ENCODE assay signal across 31 mouse cellular contexts in genomic region chr8:89570639-89571325, GRCm38 (mm10).
DNase-seq lines count a peak whose midpoint lies in the region; ATAC-seq and TF ChIP-seq lines count a peak whose summit lies in the region.
"Had no signal": no experiment of that assay in that cellular context is flagged by ENCODE, and none has a peak within 500 bp of the region (broad histone marks: within the 10 kb centered on the region; RNA-seq: fewer than 3 reads in every experiment).

No protein-coding gene starts in this region.

- TF ChIP-seq POLR2A in olfactory bulb, adult 2 months (IDR thresholded peaks at IDR 0.05; ENCODE audit: insufficient read depth, low read depth, low read length) = no peak

- H3K4me2 ChIP-seq in hindbrain, postnatal 0 days (ENCODE audit: low read depth, low read length) = no peak overlapping the region
- H3K4me2 ChIP-seq in neural tube, embryonic 11.5 days (ENCODE audit: low read depth) = no peak overlapping the region
- H3K4me2 ChIP-seq: embryonic facial prominence, embryonic 15.5 days; heart, embryonic 11.5 days; hindbrain, embryonic 13.5 days; limb, embryonic 13.5 days; liver, embryonic 11.5 days; lung, embryonic 15.5 days; midbrain, embryonic 12.5 days had no signal

- H3K36me3 ChIP-seq in hindbrain, embryonic 10.5 days = no peaks in the 10 kb centered on the region
- H3K36me3 ChIP-seq in hindbrain, postnatal 0 days (ENCODE audit: insufficient read depth, low read length) = no peaks in the 10 kb centered on the region
- no peaks in the 10 kb centered on the region for H3K36me3 ChIP-seq in neural tube, embryonic 11.5 days (ENCODE audit: control insufficient read depth, insufficient read depth, low read length)
- H3K36me3 ChIP-seq: embryonic facial prominence, embryonic 10.5 days; embryonic facial prominence, embryonic 15.5 days; G1E; hindbrain, embryonic 13.5 days; limb, embryonic 13.5 days; lung, embryonic 15.5 days; midbrain, embryonic 12.5 days had no signal

- ATAC-seq in hindbrain, postnatal 0 days = no peak
- ATAC-seq in neural tube, embryonic 11.5 days (ENCODE audit: insufficient read depth, low FRiP score, low TSS enrichment) = peak; percentile 71; the same call in 1 of the 2 replicates
- ATAC-seq: intestine, postnatal 0 days had no signal

- no peaks in the 10 kb centered on the region for H3K9me3 ChIP-seq in hindbrain, embryonic 10.5 days
- H3K9me3 ChIP-seq in hindbrain, postnatal 0 days (ENCODE audit: low read length) = no peaks in the 10 kb centered on the region
- H3K9me3 ChIP-seq in neural tube, embryonic 11.5 days (ENCODE audit: control insufficient read depth, low read length) = no peaks in the 10 kb centered on the region
- H3K9me3 ChIP-seq: embryonic facial prominence, embryonic 10.5 days; embryonic facial prominence, embryonic 15.5 days; hindbrain, embryonic 13.5 days; limb, embryonic 13.5 days; lung, embryonic 15.5 days; midbrain, embryonic 12.5 days had no signal

- no peak for TF ChIP-seq CTCF in hindbrain, postnatal 0 days (IDR thresholded peaks at IDR 0.05; ENCODE audit: low read depth)
- no peak for TF ChIP-seq CTCF in olfactory bulb, adult 2 months (IDR thresholded peaks at IDR 0.05; ENCODE audit: insufficient read depth, low read depth, low read length)

- H3K27me3 ChIP-seq in hindbrain, embryonic 10.5 days (ENCODE audit: insufficient read depth, poor library complexity, severe bottlenecking) = peaks cover 31% of the 10 kb centered on the region
- peaks cover 10% of the 10 kb centered on the region for H3K27me3 ChIP-seq in hindbrain, postnatal 0 days (ENCODE audit: insufficient read depth, low read length)
- no peaks in the 10 kb centered on the region for H3K27me3 ChIP-seq in neural tube, embryonic 11.5 days (ENCODE audit: control insufficient read depth, insufficient read depth, low read length)

- H3K4me1 ChIP-seq in hindbrain, embryonic 10.5 days (replicated peaks) = peaks cover 43% of the 10 kb centered on the region
- no peaks in the 10 kb centered on the region for H3K4me1 ChIP-seq in hindbrain, postnatal 0 days (ENCODE audit: insufficient read depth, low read length)
- peaks cover 13% of the 10 kb centered on the region; the same call in 1 of the 2 replicates for H3K4me1 ChIP-seq in neural tube, embryonic 11.5 days (ENCODE audit: control insufficient read depth, insufficient read depth, low read length)
- peaks cover 21% of the 10 kb centered on the region for H3K4me1 ChIP-seq in olfactory bulb, adult 2 months (ENCODE audit: control insufficient read depth, insufficient read depth, low read length)
- H3K4me1 ChIP-seq: embryonic facial prominence, embryonic 15.5 days; lung, embryonic 15.5 days had no signal

- peak; percentile 29 for DNase-seq in embryo, embryonic 9.5 days (ENCODE audit: extremely low spot score)
- no peak for DNase-seq in embryo, embryonic 10 days (ENCODE audit: low spot score)
- no peak for DNase-seq in hindbrain, embryonic 10.5 days (ENCODE audit: low spot score)
- no peak for DNase-seq in hindbrain, postnatal 0 days (ENCODE audit: low spot score)
- DNase-seq in neural tube, embryonic 11.5 days (ENCODE audit: low spot score) = peak; percentile 21
- DNase-seq in neural tube, embryonic 10.5 days (ENCODE audit: extremely low spot score, low spot score) = no peak
- DNase-seq in layer of hippocampus, postnatal 14 days (ENCODE audit: low spot score in 2 of 2) = no peak
- DNase-seq: adrenal gland, postnatal 10 days; cerebellum, adult 11 months; cerebellum, adult 9-10 months; cerebellum, postnatal 36 days; gastrocnemius, postnatal 14 days; heart, postnatal 36 days; kidney, postnatal 4 days; right cerebral cortex, adult 18-20 months; spleen, adult 18-20 months; thymus, adult 18-20 months; thymus, postnatal 36 days had no signal

- 36% methylated on average over 10 of the region's 10 CpGs for WGBS in hindbrain, embryonic 10.5 days
- 50% methylated on average over 10 of the region's 10 CpGs for WGBS in hindbrain, postnatal 0 days
- 7% methylated on average over 10 of the region's 10 CpGs for WGBS in neural tube, embryonic 11.5 days
- WGBS in olfactory bulb, adult 2 months = 52% methylated on average over 10 of the region's 10 CpGs

- H3K4me3 ChIP-seq in hindbrain, embryonic 10.5 days = no peak overlapping the region
- H3K4me3 ChIP-seq in hindbrain, postnatal 0 days (ENCODE audit: low read length) = no peak overlapping the region
- H3K4me3 ChIP-seq in neural tube, embryonic 11.5 days (ENCODE audit: low read depth, low read length) = no peak overlapping the region
- H3K4me3 ChIP-seq in olfactory bulb, adult 2 months (ENCODE audit: insufficient read depth, low read depth, low read length) = no peak overlapping the region
- H3K4me3 ChIP-seq: embryonic facial prominence, embryonic 10.5 days; embryonic facial prominence, embryonic 15.5 days; hindbrain, embryonic 13.5 days; limb, embryonic 13.5 days; lung, embryonic 15.5 days; midbrain, embryonic 12.5 days had no signal

- no peak overlapping the region for H3K9ac ChIP-seq in hindbrain, postnatal 0 days (replicated peaks; ENCODE audit: low read length)
- no peak overlapping the region for H3K9ac ChIP-seq in neural tube, embryonic 11.5 days (ENCODE audit: low read length)
- H3K9ac ChIP-seq: embryonic facial prominence, embryonic 15.5 days; hindbrain, embryonic 13.5 days; limb, embryonic 13.5 days; lung, embryonic 15.5 days; midbrain, embryonic 12.5 days had no signal

- peak overlapping the region; percentile 12; the same call in 1 of the 2 replicates for H3K27ac ChIP-seq in hindbrain, embryonic 10.5 days
- H3K27ac ChIP-seq in hindbrain, postnatal 0 days = no peak overlapping the region
- no peak overlapping the region for H3K27ac ChIP-seq in neural tube, embryonic 11.5 days (ENCODE audit: low read depth, low read length)
- H3K27ac ChIP-seq in olfactory bulb, adult 2 months (ENCODE audit: insufficient read depth, low read depth, low read length) = peak overlapping the region; percentile 48; the same call in 1 of the 2 replicates
- H3K27ac ChIP-seq: embryonic facial prominence, embryonic 10.5 days; embryonic facial prominence, embryonic 15.5 days; hindbrain, embryonic 13.5 days; kidney, postnatal 0 days; limb, embryonic 13.5 days; lung, embryonic 15.5 days; midbrain, embryonic 12.5 days; stomach, postnatal 0 days had no signal

Comparison
In these comparisons a context has a peak if more than half of its experiments do, and no peak if none do; other contexts are left out.
1. DNase-seq: peak in embryo, embryonic 9.5 days (single experiment) and neural tube, embryonic 11.5 days (single experiment); none in embryo, embryonic 10 days (single experiment), hindbrain, embryonic 10.5 days (single experiment), hindbrain, postnatal 0 days (single experiment), neural tube, embryonic 10.5 days (single experiment) and layer of hippocampus, postnatal 14 days (0 of 2).
2. H3K27ac ChIP-seq: peak in hindbrain, embryonic 10.5 days (single experiment) and olfactory bulb, adult 2 months (single experiment); none in hindbrain, postnatal 0 days (single experiment) and neural tube, embryonic 11.5 days (single experiment).